14 mouse cellular contexts compared by ENCODE assay signal in the genomic region with DNA sequence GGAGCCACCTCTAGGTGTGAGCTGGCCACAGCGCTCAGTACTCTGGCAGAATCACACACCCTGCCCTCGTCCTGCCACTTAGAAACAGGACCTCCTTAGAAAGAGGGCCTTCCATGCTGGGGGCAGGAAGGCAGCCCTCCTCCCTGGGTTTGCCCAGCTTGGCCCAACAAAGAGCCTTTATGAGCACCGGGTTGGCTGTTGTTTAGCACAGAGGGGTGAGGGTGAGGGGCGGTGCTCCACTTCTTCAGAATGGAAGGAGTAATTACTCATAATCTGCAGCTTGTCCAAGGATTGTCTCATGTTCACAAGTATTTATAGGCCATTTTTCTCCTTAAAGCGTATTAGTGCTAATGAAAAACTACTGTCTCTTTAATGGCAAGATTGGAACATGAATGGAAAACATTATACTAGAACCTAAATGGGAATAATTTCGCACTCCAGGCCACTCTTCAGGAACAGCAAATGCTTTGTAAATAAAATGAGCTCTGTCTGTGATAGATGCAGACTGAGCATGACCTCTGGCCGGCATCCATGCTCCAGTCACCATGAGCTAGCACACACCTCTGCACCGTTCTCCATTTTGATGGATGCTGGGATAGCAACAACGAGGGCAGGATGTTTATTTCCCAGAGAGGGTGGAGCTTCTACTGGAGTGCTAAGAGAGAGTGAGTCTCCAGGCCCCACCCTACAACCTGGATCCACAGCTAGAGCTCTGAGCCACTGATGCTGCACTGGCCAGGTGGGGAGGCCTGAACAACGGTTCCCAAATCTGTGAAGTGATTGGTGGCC. TPM values are rescaled to one million over a fixed set of nuclear protein-coding genes. Genes with fewer than 3 reads are reported as not detected.
DNase-seq lines count a peak whose midpoint lies in the region; ATAC-seq lines count a peak whose summit lies in the region.
"Had no signal": no experiment of that assay in that cellular context is flagged by ENCODE, and none has a peak within 500 bp of the region (broad histone marks: within the 10 kb centered on the region; RNA-seq: fewer than 3 reads in every experiment).

No protein-coding gene starts in this region.

- DNase-seq in 3T3-L1 (ENCODE audit: low read depth, low spot score) (peak; percentile 19), NIH3T3 (ENCODE audit: low read depth) (peak; percentile 45)
- DNase-seq in lung, postnatal 36 days: no peak
- DNase-seq in ovary, adult 18-20 months (ENCODE audit: low spot score): no peak
- DNase-seq in cerebellum, adult 11-12 months: no peak
- DNase-seq: adrenal gland, postnatal 25 days; cerebellum, adult 11 months; embryo, embryonic 11 days; heart, adult 18-20 months; liver, embryonic 13.5 days had no signal

- ATAC-seq in forebrain, embryonic 15.5 days (replicated peaks): peak; percentile 80
- ATAC-seq in limb, embryonic 12.5 days (ENCODE audit: insufficient number of reproducible peaks, insufficient read depth, low FRiP score, low TSS enrichment, low read depth): 0 out of 2 replicates have a peak, but pooled peaks have one; percentile 17

- no peak overlapping the region for H3K9ac ChIP-seq in forebrain, embryonic 15.5 days (replicated peaks)
- no peak overlapping the region for H3K9ac ChIP-seq in limb, embryonic 12.5 days (replicated peaks)
- H3K9ac ChIP-seq: liver, embryonic 13.5 days had no signal

- H3K36me3 ChIP-seq in forebrain, embryonic 15.5 days: peaks cover 26% of the 10 kb centered on the region
- no peaks in the 10 kb centered on the region for H3K36me3 ChIP-seq in limb, embryonic 12.5 days
- H3K36me3 ChIP-seq: liver, embryonic 13.5 days had no signal

- no peaks in the 10 kb centered on the region for H3K27me3 ChIP-seq in forebrain, embryonic 15.5 days
- no peaks in the 10 kb centered on the region for H3K27me3 ChIP-seq in limb, embryonic 12.5 days
- H3K27me3 ChIP-seq: liver, embryonic 13.5 days had no signal

- H3K4me3 ChIP-seq in forebrain, embryonic 15.5 days: no peak overlapping the region
- no peak overlapping the region for H3K4me3 ChIP-seq in limb, embryonic 12.5 days (replicated peaks)
- H3K4me3 ChIP-seq: liver, embryonic 13.5 days had no signal

- peak overlapping the region; percentile 56 for H3K27ac ChIP-seq in forebrain, embryonic 15.5 days (replicated peaks)
- H3K27ac ChIP-seq in limb, embryonic 12.5 days: peak overlapping the region; percentile 79
- H3K27ac ChIP-seq: kidney, postnatal 0 days; liver, embryonic 13.5 days; macrophage had no signal

- WGBS in forebrain, embryonic 15.5 days: 23% methylated on average over 10 of the region's 10 CpGs
- WGBS in limb, embryonic 12.5 days: 59% methylated on average over 10 of the region's 10 CpGs

- H3K4me2 ChIP-seq in forebrain, embryonic 15.5 days (replicated peaks): no peak overlapping the region
- H3K4me2 ChIP-seq in limb, embryonic 12.5 days: no peak overlapping the region
- H3K4me2 ChIP-seq: liver, embryonic 13.5 days had no signal

- H3K9me3 ChIP-seq in forebrain, embryonic 15.5 days: no peaks in the 10 kb centered on the region
- no peaks in the 10 kb centered on the region for H3K9me3 ChIP-seq in limb, embryonic 12.5 days
- H3K9me3 ChIP-seq: liver, embryonic 13.5 days had no signal

- H3K4me1 ChIP-seq in forebrain, embryonic 15.5 days: peaks cover 12% of the 10 kb centered on the region
- H3K4me1 ChIP-seq in limb, embryonic 12.5 days (replicated peaks): peaks cover 54% of the 10 kb centered on the region
- H3K4me1 ChIP-seq: liver, embryonic 13.5 days had no signal

RNA-seq across cellular contexts. Expression of a gene that starts 39.5 kb away (rescaled TPM):
- 21.6 and 28.1 TPM in 2 replicates for polyA plus RNA-seq in forebrain, embryonic 15.5 days (2015; fragmentation: Nextera tagmentation; extraction: Ambion mirVana)
- polyA plus RNA-seq in limb, embryonic 12.5 days (2016; fragmentation: Nextera tagmentation; extraction: Ambion mirVana): 15.7 and 16.4 TPM in 2 replicates

RNA-seq across cellular contexts. Expression of a gene that starts 44.9 kb away (rescaled TPM):
- polyA plus RNA-seq in forebrain, embryonic 15.5 days (2015; fragmentation: Nextera tagmentation; extraction: Ambion mirVana): 10.0 and 10.8 TPM in 2 replicates
- 54.7 and 65.0 TPM in 2 replicates for polyA plus RNA-seq in limb, embryonic 12.5 days (2016; fragmentation: Nextera tagmentation; extraction: Ambion mirVana)

Comparison
In these comparisons a context has a peak if more than half of its experiments do, and no peak if none do; other contexts are left out.
1. DNase-seq: peak in 3T3-L1 (single experiment) and NIH3T3 (single experiment); none in lung, postnatal 36 days (single experiment), ovary, adult 18-20 months (single experiment) and cerebellum, adult 11-12 months (single experiment).